Mouse (Mus musculus) megakaryocyte-erythroid progenitor cell, adult 5-6 weeks (primary cell): ENCODE results near the gene Gm7137. TPM values are rescaled to one million over a fixed set of nuclear protein-coding genes. Genes with fewer than 3 reads are reported as not detected.
A peak's percentile ranks its signal among the peaks of the same experiment; 100 is the strongest.
"Not testable (repeated sequence)": the region's sequence is repeated elsewhere in the genome, so short reads cannot be mapped to it uniquely, and the experiment has no call there.

Experiments
- ATAC-seq: replicated peaks from 2 replicates; pipeline ENCODE4 v1.8.0; 2016; ENCODE audit warnings: mild to moderate bottlenecking, inconsistent platforms; ENCODE audit not compliant: severe bottlenecking, poor library complexity, low FRiP score, low TSS enrichment
- total RNA-seq, 2 experiments: library from RNA; stranded (forward) in 1 of 2; stranded (reverse) in 1 of 2; fragments of 200-1000, 215-1000 nt in 1 of 2; fragments of >200 nt in 1 of 2; fragmentation: Nextera tagmentation in 1 of 2; gene quantifications; 2 replicates each; pipeline ENCODE4 v1.2.3; 2014 to 2017

The Gm7137 gene
- not detected in 2 replicates for total RNA-seq (2014; fragmentation: Nextera tagmentation)
- not detected in 2 replicates for total RNA-seq (2017)

- ATAC-seq, result not testable (repeated sequence)
These were observed at the start of gene Gm7137 for GRCm38 (mm10) chr10:77787876-77788275. Gene Gm7137, minus strand, starts transcription at chr10:77788200.

- ATAC-seq, result no peak
These were observed 47.6 kb upstream of the Gm7137 start, which contains the start of gene Krtap10-10 for GRCm38 (mm10) chr10:77835647-77836046. Gene Krtap10-10, plus strand, starts transcription at chr10:77835947.

GRCm38 (mm10) chr10:77826951-77827350 is 39.0 kb upstream of the Gm7137 start, which contains the start of gene Krtap10-4:
Gene Krtap10-4, minus strand, starts transcription at chr10:77827095.
- ATAC-seq, result no peak

GRCm38 (mm10) chr10:77819203-77819602 is 31.2 kb upstream of the Gm7137 start:
- no peak for ATAC-seq

- no peak for ATAC-seq
These were observed 30.5 kb upstream of the Gm7137 start for GRCm38 (mm10) chr10:77818523-77818922.

GRCm38 (mm10) chr10:77815514-77815913 is 27.5 kb upstream of the Gm7137 start:
- 0 out of 2 replicates have a peak, but pooled peaks have one; percentile 4 for ATAC-seq

- no peak for ATAC-seq
These were observed 26.4 kb upstream of the Gm7137 start, which contains the start of gene Gm2696 for GRCm38 (mm10) chr10:77814382-77814781. Gene Gm2696, plus strand, starts transcription at chr10:77814682.

- no peak for ATAC-seq
These were observed 23.7 kb upstream of the Gm7137 start, which contains the start of gene Gm9507 for GRCm38 (mm10) chr10:77811743-77812142. Gene Gm9507, minus strand, starts transcription at chr10:77811843.

- ATAC-seq, result no peak
These were observed 16.1 kb upstream of the Gm7137 start for GRCm38 (mm10) chr10:77804095-77804494.

- ATAC-seq, result no peak
These were observed 11.0 kb upstream of the Gm7137 start, which contains the start of gene Gm19668 for GRCm38 (mm10) chr10:77798921-77799508. Gene Gm19668, minus strand, starts transcription at chr10:77799133.

GRCm38 (mm10) chr10:77798164-77798920 is 10.3 kb upstream of the Gm7137 start:
- not testable (repeated sequence) for ATAC-seq

- no peak for ATAC-seq
These were observed 9.7 kb upstream of the Gm7137 start for GRCm38 (mm10) chr10:77797677-77798076.

- ATAC-seq, result no peak
These were observed 7.0 kb upstream of the Gm7137 start, which contains the start of gene Gm9639 for GRCm38 (mm10) chr10:77794976-77795375. Gene Gm9639, minus strand, starts transcription at chr10:77795076.

GRCm38 (mm10) chr10:77788621-77789020 is 621 bp upstream of the Gm7137 start:
- ATAC-seq, result no peak

GRCm38 (mm10) chr10:77783396-77783795 is 4.6 kb downstream of the Gm7137 start:
- ATAC-seq, result not testable (repeated sequence)

- ATAC-seq, result not testable (repeated sequence)
These were observed 5.6 kb downstream of the Gm7137 start, which contains the start of gene Gm3250 for GRCm38 (mm10) chr10:77782442-77782841. Gene Gm3250, minus strand, starts transcription at chr10:77782542.

GRCm38 (mm10) chr10:77776844-77777243 is 11.2 kb downstream of the Gm7137 start, which contains the start of gene Gm7138:
Gene Gm7138, minus strand, starts transcription at chr10:77776944.
- not testable (repeated sequence) for ATAC-seq

GRCm38 (mm10) chr10:77772142-77772541 is 15.9 kb downstream of the Gm7137 start:
- ATAC-seq, result not testable (repeated sequence)

- not testable (repeated sequence) for ATAC-seq
These were observed 16.8 kb downstream of the Gm7137 start, which contains the start of gene Gm3238 for GRCm38 (mm10) chr10:77771225-77771624. Gene Gm3238, minus strand, starts transcription at chr10:77771325.

GRCm38 (mm10) chr10:77769727-77770126 is 18.3 kb downstream of the Gm7137 start:
- ATAC-seq, result no peak
